Mouse (Mus musculus): ENCODE results near the gene Foxp1.

GRCm38 (mm10) chr6:99241625-99242395 is 280.7 kb downstream of the Foxp1 start:
- TF ChIP-seq CTCF (IDR thresholded peaks at IDR 0.05; ENCODE audit: low read depth) = no peak
- no peak for TF ChIP-seq EP300 (IDR thresholded peaks at IDR 0.05; ENCODE audit: low read depth)
